Mouse (Mus musculus) urinary bladder, postnatal 10 days (tissue): Measurements from ENCODE around the gene Pex14.

ENCODE experiments used
- DNase-seq: peaks from one replicate; pipeline ENCODE4 v3.0.0; 2022; ENCODE audit warnings: low spot score

The Pex14 gene

DNA sequence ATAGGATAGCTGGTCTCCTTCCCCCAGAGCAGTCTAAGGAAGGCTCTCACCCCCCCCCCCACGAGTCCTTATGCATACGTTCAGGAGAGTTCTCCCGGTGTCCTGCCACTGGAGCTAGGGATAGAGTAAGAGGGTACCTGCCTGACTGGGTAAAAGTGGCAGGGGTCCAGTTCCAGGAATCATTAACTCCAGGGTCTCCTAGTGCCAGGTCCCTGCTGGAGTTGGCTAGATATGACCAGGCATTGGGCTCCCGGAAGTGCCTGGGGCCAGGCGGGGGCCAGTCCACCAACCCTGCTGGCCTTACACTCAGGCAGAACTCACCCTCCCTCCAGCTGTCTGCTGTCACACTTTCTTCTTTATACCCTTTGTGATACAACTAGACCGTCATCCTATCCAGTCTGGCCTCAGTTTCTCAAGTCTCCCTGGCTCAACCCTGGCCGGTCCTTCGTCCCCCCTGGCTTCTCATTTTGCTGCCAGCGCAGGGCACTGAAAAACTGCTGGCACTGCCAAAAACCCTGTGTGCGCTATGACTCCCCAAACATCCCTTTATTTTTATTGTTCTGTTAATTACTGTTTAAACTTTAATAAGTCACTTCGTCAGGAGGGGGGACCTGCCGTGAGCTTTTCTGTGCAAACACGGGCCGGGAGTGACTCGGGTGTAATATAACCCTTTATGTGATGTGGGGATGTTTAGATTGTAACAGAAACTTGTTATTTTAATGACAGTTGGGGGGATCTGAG lies 180.8 kb downstream of the Pex14 start:
- no peak for DNase-seq

DNA sequence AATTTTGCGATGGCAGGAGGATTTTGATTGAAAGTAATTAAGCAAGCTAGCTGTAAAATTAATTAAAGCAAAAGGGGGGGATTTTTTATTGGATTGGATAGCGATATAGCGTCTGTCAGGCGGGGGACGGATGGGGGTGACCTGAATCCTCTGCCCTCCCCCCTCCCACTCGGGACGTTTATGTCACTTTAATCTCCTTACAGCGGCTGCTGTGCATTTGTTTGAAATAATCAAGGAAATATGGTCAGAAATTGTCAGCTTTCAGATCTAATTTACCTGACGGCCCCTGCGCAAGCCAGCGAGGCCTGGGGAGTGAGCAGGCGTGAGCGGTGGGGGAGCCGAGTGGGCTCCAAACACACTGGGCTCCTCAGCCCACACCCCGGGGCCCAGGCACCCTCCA lies 183.8 kb downstream of the Pex14 start:
- no peak for DNase-seq

DNA sequence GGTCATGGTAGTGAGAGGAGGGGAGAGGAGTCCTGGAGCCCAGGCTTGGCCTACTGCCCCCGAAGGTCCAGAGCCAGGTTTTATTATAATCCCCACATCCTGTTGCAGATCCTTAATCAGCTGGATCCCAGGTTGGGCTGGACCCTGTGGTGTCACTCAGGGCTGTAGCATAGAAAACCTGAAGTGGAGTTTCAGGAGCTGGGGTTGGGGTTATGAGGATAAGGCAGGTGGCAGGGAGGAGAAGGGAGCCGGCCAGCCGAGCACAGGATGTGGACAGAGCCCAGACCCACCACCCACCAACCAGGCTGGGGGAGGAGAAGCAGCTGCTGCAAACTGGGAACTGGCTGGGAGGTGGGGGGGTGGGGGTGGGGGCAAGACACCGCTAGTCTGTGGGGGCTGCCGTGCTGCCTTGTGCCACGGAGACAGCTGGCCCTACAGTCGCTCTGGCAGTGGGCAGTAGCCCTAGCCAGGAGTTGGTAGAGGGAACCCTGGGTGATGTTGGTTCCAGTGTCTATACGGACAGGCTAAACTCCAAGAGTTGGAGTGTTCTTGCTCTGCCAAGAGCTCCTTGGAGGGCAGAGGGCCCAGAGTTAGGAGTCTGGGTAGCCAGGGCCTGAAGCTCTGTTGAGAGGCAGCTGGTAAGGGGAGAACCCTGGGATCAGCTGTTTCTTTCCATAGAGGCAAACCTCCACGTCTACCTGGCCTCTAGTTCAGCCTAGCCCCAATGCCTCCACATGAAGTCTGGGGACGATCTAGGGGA lies 184.6 kb downstream of the Pex14 start:
- DNase-seq = no peak

DNA sequence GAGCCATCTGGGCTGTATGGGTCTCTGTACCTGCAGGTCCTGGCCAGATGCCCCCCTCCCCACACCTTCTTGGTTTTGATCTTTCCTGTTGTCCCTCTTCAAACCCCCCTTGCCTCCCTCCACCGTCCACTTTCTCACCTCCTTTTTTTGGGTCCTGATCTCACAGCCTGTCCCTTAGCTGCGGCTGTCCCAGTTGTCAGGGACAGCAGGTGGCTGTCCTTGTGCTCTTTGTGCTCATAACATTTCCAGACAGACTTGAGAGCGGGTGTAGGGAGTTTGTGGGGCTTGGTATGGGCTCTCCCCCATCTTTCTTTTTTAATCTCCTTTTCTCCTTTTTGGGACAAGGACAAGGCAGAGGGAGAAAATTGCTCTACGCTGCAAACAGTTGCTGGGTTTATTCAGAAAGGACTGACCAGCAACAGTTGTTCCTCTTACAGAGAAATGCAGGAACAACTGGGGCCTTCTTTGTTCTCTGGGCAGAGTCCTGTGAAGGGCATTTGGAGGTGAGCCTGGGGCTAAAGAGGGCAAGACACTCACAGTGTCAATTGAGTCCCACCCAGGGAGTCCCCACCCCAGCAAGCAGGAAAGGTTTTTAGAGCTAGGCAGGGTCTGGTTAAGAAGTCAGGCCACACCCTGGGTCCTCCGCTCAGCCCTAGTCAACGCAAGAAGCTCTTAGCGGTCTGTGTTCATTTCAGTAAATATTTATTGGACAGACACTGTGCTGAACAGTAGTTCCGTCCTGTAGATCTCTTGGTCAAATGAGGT lies 186.7 kb downstream of the Pex14 start:
- DNase-seq = no peak

DNA sequence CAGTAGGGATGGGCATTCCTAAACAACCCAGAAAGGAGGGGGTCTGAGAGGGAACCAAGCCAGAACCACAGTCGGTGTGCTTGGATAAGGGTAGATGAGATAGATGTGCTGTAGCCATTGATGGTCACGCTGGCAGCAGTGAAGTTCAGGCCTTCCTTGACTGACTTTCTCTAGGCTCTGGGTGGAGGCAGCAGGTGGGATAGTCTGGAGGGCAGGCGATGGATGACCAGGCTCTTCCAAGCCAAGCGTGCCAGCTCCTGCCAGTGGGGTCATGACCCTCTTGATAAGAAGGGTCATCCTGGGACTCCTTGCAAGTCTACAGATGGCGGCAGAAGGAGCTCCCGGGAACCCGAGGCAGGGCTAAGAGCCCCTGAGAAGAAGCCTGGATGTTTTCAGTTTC lies 187.5 kb downstream of the Pex14 start:
- DNase-seq = no peak
